Mouse (Mus musculus) spleen, adult 2 months (tissue): Measurements from ENCODE around the gene Pigl. TPM values are rescaled to one million over a fixed set of nuclear protein-coding genes. Genes with fewer than 3 reads are reported as not detected.
A peak's percentile ranks its signal among the peaks of the same experiment; 100 is the strongest.

ENCODE experiments used
- DNase-seq, 2 experiments: peaks; one replicate each; pipeline versions ENCODE4 v3.0.0 to v3.0.0-alpha.2; 2012 to 2021; ENCODE audit warnings: low spot score in 2 of 2, low read depth in 1 of 2
- H3K27ac ChIP-seq: fragments of 200-500 bp; 2 replicates; pipeline ENCODE4 v1.5.1; 2012; ENCODE audit warnings: low read length, inconsistent platforms; ENCODE audit not compliant: insufficient read depth
- H3K27me3 ChIP-seq: fragments of 200-500 bp; 2 replicates; pipeline ENCODE4 v1.6.1; 2012; ENCODE audit warnings: mild to moderate bottlenecking, moderate library complexity, low read length, inconsistent platforms; ENCODE audit not compliant: control insufficient read depth, insufficient read depth
- H3K36me3 ChIP-seq: fragments of 200-500 bp; 2 replicates; pipeline ENCODE4 v1.6.1; 2012; ENCODE audit warnings: mild to moderate bottlenecking, low read length, inconsistent platforms; ENCODE audit not compliant: control insufficient read depth, insufficient read depth
- H3K4me1 ChIP-seq: fragments of 200-500 bp; 2 replicates; pipeline ENCODE4 v1.6.1; 2011; ENCODE audit warnings: inconsistent platforms; ENCODE audit not compliant: control insufficient read depth, insufficient read depth, insufficient read length
- H3K4me3 ChIP-seq: fragments of 200-500 bp; 2 replicates; pipeline ENCODE4 v1.5.1; 2011; ENCODE audit warnings: mild to moderate bottlenecking, inconsistent platforms; ENCODE audit not compliant: insufficient read depth, insufficient read length; ENCODE audit errors: extremely low read depth
- CTCF ChIP-seq: fragments of 200-500 bp; IDR thresholded peaks from 2 replicates; pipeline ENCODE4 v1.5.1; 2011; ENCODE audit warnings: mild to moderate bottlenecking, inconsistent platforms; ENCODE audit not compliant: insufficient read depth, insufficient read length, insufficient replicate concordance; ENCODE audit errors: extremely low read depth
- POLR2A ChIP-seq: fragments of 200-500 bp; IDR thresholded peaks from 2 replicates; pipeline ENCODE4 v1.6.1; 2011; ENCODE audit warnings: low read depth, low read length, inconsistent platforms
- WGBS: fragments of 180-500 bp; shearing (Covaris S2); methylation state at CpG from one replicate; pipeline ENCODE4 v1.1.7; 2018; 5-methylcytosine and 5-hydroxymethylcytosine counted together
- polyA plus RNA-seq: library from polyadenylated mRNA; depleted of rRNA; stranded (reverse); fragments of >200 nt; gene quantifications from 2 replicates; pipeline ENCODE4 v1.2.3, GENCODE M21; 2012

The Pigl gene
- polyA plus RNA-seq, 1 experiment, result 4.5 TPM

DNA sequence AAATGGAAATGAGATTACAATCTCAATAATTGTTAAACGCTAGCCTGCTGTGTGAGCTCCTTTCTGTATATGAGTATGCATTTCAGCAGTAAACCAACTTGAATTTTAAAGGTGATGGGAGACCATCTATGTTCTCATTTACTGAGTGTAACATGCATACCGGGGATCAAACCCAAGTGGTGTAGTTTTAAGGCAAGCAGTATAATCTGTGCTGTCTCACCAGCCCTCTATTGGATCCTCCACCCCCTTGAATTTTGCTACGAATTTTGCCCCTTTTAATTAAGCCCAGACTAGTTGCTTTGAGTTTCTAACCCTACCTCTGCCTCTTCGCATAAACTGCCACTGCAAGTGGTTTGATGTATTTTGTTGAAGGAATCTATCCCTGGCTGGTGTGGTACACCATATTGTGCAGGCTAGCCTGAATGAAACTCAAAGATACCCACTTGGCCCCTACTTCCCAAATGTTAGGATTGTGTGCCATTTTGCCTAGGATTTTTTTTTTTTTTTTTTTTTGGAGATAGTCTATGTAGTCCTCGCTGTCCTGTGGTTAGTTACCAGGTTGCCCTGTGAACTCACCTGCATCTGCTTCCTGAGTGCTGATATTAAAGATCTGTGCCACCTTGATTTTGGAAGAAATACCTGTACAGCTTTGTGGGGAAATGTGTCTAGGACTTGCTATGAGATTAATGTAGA lies 96.0 kb downstream of the Pigl start:
- TF ChIP-seq CTCF, result no peak
- no peak for TF ChIP-seq POLR2A
- 45% methylated on average over 5 of the region's 5 CpGs for WGBS
- H3K27ac ChIP-seq, result no peak overlapping the region

DNA sequence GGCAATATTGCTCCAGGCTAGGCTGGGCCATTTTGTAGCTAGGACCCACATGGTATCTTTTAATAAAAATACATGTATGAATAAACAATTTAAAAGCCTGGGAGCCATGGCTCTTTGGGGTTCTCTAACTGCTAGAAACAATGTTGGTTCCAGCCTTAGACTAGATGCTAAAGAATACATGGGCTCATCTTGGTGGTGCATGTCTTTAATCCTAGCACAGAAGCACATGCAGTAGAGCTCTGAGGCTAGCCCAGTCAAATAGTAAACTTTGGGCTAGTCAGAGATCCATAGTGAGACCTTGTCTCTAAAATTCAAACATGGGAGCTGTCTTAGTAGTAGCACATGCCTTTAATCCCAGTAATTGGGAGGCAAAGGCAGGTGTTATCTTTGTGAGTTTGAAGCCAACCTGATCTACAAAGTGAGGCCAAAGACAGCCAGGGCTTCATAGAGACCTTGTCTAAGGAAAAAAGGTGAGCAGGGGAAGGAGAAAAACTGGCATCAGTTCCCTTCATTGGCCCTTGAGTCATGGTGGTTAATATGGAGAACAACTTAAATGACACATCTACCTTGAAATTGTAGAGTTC lies 96.8 kb downstream of the Pigl start:
- Histone ChIP-seq H3K27ac (no peak overlapping the region), H3K36me3 (peaks cover 12% of the 10 kb centered on the region), H3K4me3 (no peak overlapping the region), H3K4me1 (no peaks in the 10 kb centered on the region), H3K27me3 (no peaks in the 10 kb centered on the region)
- no peak for TF ChIP-seq CTCF
- no peak for TF ChIP-seq POLR2A
- DNase-seq, result no peak

More for the DNA sequence above, 96.0 kb downstream of the Pigl start:
- Histone ChIP-seq H3K4me1 (no peaks in the 10 kb centered on the region), H3K27me3 (no peaks in the 10 kb centered on the region), H3K4me3 (no peak overlapping the region), H3K36me3 (peaks cover 12% of the 10 kb centered on the region)
- no peak for DNase-seq

DNA sequence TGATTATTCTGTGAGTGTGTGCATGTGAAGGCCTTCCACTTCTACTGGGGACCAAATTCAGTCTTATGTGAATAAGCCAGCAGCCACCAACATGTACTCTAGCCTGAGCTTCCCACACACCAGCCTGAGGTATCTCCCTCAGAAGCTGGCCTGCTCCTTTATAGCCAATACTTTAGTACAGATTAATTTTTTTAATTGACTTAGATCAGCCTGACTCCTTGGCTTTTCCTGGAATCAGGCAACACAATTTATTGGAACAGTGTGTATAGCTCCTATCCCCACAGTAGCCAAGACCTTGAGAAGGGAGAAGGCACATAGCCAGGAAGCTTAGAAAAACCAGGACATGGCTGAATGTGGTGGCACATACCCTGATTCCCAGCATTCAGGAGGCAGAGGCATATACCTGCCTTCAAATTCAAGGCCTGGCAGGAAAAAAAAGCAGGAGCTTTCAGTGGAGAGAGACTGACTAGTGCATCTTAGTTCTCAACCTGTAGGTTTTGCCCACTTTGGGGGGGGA lies 97.7 kb downstream of the Pigl start:
- Histone ChIP-seq H3K4me3 (no peak overlapping the region), H3K4me1 (no peaks in the 10 kb centered on the region), H3K36me3 (peaks cover 12% of the 10 kb centered on the region), H3K27ac (no peak overlapping the region), H3K27me3 (no peaks in the 10 kb centered on the region)
- TF ChIP-seq POLR2A, result no peak
- no peak for TF ChIP-seq CTCF
- DNase-seq, result no peak

DNA sequence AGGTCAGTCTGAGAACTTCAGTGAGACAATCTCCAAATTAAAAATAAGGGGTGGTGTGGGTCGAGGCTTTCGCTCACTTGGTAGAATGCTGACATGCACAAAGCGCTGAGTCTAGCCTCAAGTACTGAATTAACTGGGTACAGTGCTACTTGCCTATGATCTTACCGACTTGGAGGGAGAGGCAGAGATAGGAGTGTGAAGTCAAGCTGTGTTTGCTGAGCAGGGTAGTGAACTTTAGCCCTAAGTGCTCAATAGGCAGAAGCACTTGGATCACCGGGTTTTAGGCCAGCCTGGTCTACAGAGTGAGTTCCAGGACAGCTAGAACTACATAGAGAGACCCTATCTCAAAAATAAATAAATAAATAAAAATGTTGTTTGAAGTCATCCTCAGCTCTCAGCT lies 98.9 kb downstream of the Pigl start:
- H3K4me3 ChIP-seq, result no peak overlapping the region
- no peak for TF ChIP-seq CTCF
- no peak overlapping the region for H3K27ac ChIP-seq
- no peak for DNase-seq
- peaks cover 12% of the 10 kb centered on the region for H3K36me3 ChIP-seq
- no peaks in the 10 kb centered on the region for H3K4me1 ChIP-seq
- WGBS, result 81% methylated on average over 5 of the region's 5 CpGs
- no peaks in the 10 kb centered on the region for H3K27me3 ChIP-seq

DNA sequence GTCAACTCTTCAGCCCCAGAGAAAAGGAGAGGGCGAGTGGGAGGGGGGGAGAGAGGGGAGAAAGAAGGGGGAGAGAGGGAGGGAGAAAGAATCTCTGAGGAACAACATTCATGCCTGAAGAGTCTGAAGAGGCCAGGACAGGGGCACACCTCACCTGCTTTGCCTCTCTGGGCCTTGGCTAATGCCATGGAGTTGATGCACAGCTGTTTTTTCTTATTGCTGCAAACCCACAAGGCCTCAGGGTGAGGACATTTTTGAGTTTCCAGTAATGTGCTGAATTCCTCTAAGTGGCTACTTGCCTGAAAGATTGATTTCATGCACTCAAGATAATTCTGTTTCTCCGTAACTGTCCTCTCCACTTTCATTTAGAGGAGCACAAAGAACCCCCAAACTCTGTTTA lies 99.9 kb downstream of the Pigl start:
- H3K4me3 ChIP-seq, result no peak overlapping the region

DNA sequence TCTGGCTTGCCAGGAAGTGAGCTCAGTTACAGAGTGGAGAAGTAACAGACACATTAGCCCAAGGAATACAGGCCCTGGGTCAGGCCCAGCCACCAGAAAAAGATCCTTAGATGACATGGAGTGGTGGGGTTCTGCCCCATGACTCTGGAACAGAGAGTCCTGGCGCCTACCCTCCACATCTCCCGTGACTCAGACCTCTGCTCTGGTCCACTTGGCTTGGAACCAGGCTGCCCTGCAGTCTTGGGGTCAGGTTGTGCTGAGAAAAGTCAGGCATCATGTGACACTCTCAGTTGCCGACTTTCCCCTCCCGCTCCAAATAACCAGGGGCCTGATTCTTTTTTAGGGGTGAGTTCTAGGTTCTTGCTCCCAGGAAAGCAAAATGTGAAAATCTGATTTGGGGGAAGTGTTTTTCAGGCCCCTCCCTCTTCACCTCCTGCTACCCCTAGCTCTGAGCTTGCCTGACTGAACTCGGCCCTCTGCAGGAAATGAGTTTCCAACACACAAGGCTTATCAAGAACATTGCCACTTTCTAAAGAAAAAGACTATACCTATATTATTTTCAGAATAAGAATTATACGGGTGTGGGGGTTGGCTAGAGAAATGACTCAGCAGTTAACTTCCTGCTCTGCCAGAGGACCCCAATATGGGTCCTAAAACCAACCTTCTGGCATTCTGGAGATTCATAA lies 100.8 kb downstream of the Pigl start:
- Histone ChIP-seq H3K27ac (no peak overlapping the region), H3K4me1 (no peaks in the 10 kb centered on the region), H3K4me3 (no peak overlapping the region), H3K36me3 (peaks cover 4% of the 10 kb centered on the region), H3K27me3 (no peaks in the 10 kb centered on the region)
- no peak for DNase-seq
- 39% methylated on average over 6 of the region's 6 CpGs for WGBS
- TF ChIP-seq CTCF, result no peak
- no peak for TF ChIP-seq POLR2A

More for the DNA sequence above, 99.9 kb downstream of the Pigl start:
- no peak overlapping the region for H3K27ac ChIP-seq
- peaks cover 11% of the 10 kb centered on the region for H3K36me3 ChIP-seq
- TF ChIP-seq CTCF (no peak), POLR2A (no peak)
- DNase-seq, result no peak
- WGBS, result 90% methylated on average over 2 of the region's 2 CpGs
- no peaks in the 10 kb centered on the region for H3K4me1 ChIP-seq
- H3K27me3 ChIP-seq, result no peaks in the 10 kb centered on the region

DNA sequence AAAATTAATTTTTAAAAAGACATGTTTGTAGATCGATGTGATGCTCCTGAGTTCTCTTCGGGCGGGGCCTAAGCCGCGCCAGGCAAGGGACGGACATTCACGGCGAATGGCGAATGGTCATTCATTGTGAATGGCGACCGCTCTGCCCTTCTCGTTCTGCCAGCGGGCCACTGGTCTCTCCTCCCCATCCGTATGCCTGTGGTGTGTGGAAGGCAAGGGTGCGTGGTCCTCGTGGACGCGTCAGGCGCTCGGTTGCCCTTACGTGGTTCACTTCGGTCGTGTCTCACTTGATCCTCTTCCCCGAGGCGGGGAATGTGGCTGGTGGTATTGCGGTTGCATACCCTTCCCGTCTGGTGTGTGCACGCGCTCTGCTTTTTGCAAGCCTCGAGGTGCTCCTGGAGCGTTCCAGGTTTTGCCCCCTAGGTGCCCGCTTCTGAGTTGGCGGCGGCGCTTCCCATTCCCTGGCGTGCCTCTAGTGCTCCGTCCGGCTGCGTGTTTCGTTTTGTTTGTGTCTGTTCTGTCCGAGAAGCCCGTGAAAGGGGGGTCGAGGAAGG lies 102.3 kb downstream of the Pigl start:
- TF ChIP-seq POLR2A (no peak), CTCF (no peak)
- Histone ChIP-seq H3K27ac (no peak overlapping the region), H3K27me3 (no peaks in the 10 kb centered on the region), H3K4me1 (no peaks in the 10 kb centered on the region), H3K36me3 (no peaks in the 10 kb centered on the region), H3K4me3 (peak overlapping the region; percentile 24; the same call in 1 of the 2 replicates)
- no peak for DNase-seq
- 50% methylated on average over 43 of the region's 43 CpGs for WGBS
